In genomic region chr17:83545259-83545658, GRCm38 (mm10) we compare ENCODE assay signal across 8 mouse cellular contexts. TPM values are rescaled to one million over a fixed set of nuclear protein-coding genes. Genes with fewer than 3 reads are reported as not detected.
A peak's percentile ranks its signal among the peaks of the same experiment; 100 is the strongest.
DNase-seq lines count a peak whose midpoint lies in the region; ATAC-seq lines count a peak whose summit lies in the region.

No protein-coding gene starts in this region.

- peak overlapping the region in 1 of 2 experiments; percentile 47; a peak in 1 of 4 replicates for H3K4me3 ChIP-seq in heart, embryonic 14.5 days (ENCODE audit: control insufficient read depth in 1 of 2, insufficient read depth in 1 of 2, low read depth in 1 of 2, low read length in 2 of 2)
- no peak overlapping the region for H3K4me3 ChIP-seq in embryonic facial prominence, embryonic 12.5 days
- no peak overlapping the region; the same call in 1 of the 2 replicates for H3K4me3 ChIP-seq in hindbrain, embryonic 14.5 days (replicated peaks; ENCODE audit: low read length)
- no peak overlapping the region for H3K4me3 ChIP-seq in midbrain, embryonic 11.5 days (ENCODE audit: low read depth, low read length)

- H3K9me3 ChIP-seq in heart, embryonic 14.5 days (ENCODE audit: control insufficient read depth, low read length): no peaks in the 10 kb centered on the region
- no peaks in the 10 kb centered on the region for H3K9me3 ChIP-seq in embryonic facial prominence, embryonic 12.5 days
- no peaks in the 10 kb centered on the region for H3K9me3 ChIP-seq in hindbrain, embryonic 14.5 days (ENCODE audit: control insufficient read depth, low read length)
- H3K9me3 ChIP-seq in midbrain, embryonic 11.5 days (ENCODE audit: control insufficient read depth, low read length): no peaks in the 10 kb centered on the region

- 74% methylated on average over 6 of the region's 6 CpGs for WGBS in heart, embryonic 14.5 days
- WGBS in embryonic facial prominence, embryonic 12.5 days: 79% methylated on average over 6 of the region's 6 CpGs
- 70% methylated on average over 6 of the region's 6 CpGs for WGBS in hindbrain, embryonic 14.5 days
- WGBS in midbrain, embryonic 11.5 days: 77% methylated on average over 6 of the region's 6 CpGs

- H3K36me3 ChIP-seq in heart, embryonic 14.5 days (ENCODE audit: control insufficient read depth, insufficient read depth, low read length): no peaks in the 10 kb centered on the region
- no peaks in the 10 kb centered on the region for H3K36me3 ChIP-seq in embryonic facial prominence, embryonic 12.5 days
- H3K36me3 ChIP-seq in hindbrain, embryonic 14.5 days (replicated peaks; ENCODE audit: control insufficient read depth, insufficient read depth): no peaks in the 10 kb centered on the region
- no peaks in the 10 kb centered on the region for H3K36me3 ChIP-seq in midbrain, embryonic 11.5 days (ENCODE audit: control insufficient read depth, insufficient read depth, low read length)

- DNase-seq in heart, adult 18-20 months: no peak
- no peak for DNase-seq in hindbrain, embryonic 14.5 days (ENCODE audit: low spot score)
- DNase-seq in midbrain, embryonic 11.5 days (ENCODE audit: low spot score, missing footprints): no peak
- no peak for DNase-seq in spleen, postnatal 4 days (ENCODE audit: low spot score in 2 of 2)
- DNase-seq in frontal cortex, postnatal 14 days (ENCODE audit: low spot score in 2 of 2): no peak
- no peak for DNase-seq in left cerebral cortex, postnatal 4 days

- peaks cover 19% of the 10 kb centered on the region for H3K27me3 ChIP-seq in heart, embryonic 14.5 days (ENCODE audit: control insufficient read depth, insufficient read depth, low read length)
- H3K27me3 ChIP-seq in embryonic facial prominence, embryonic 12.5 days: peaks cover 47% of the 10 kb centered on the region
- 0 out of 2 replicates have a peak, but pooled peaks cover 3% of the 10 kb centered on the region for H3K27me3 ChIP-seq in hindbrain, embryonic 14.5 days (ENCODE audit: control insufficient read depth, insufficient read depth, low read length)
- H3K27me3 ChIP-seq in midbrain, embryonic 11.5 days (ENCODE audit: control insufficient read depth, insufficient read depth, low read length): peaks cover 21% of the 10 kb centered on the region

- peaks cover 3 to 11% of the 10 kb centered on the region in 2 experiments; a peak in 1 of 4 replicates for H3K4me1 ChIP-seq in heart, embryonic 14.5 days (ENCODE audit: control insufficient read depth in 2 of 2, insufficient read depth in 2 of 2, low read length in 2 of 2)
- peaks cover 9% of the 10 kb centered on the region; the same call in 1 of the 2 replicates for H3K4me1 ChIP-seq in embryonic facial prominence, embryonic 12.5 days
- peaks cover 30% of the 10 kb centered on the region for H3K4me1 ChIP-seq in hindbrain, embryonic 14.5 days (replicated peaks; ENCODE audit: control insufficient read depth, insufficient read depth, low read length)
- peaks cover 10% of the 10 kb centered on the region for H3K4me1 ChIP-seq in midbrain, embryonic 11.5 days (ENCODE audit: control insufficient read depth, insufficient read depth, low read length)

- intact Hi-C loops in left cerebral cortex, postnatal 4 days (cut with DNase I): no loop called here

- ATAC-seq in heart, embryonic 14.5 days (ENCODE audit: insufficient number of reproducible peaks, insufficient read depth, low FRiP score, low read depth): no peak
- no peak for ATAC-seq in embryonic facial prominence, embryonic 12.5 days (ENCODE audit: insufficient number of reproducible peaks, insufficient read depth, low FRiP score, low TSS enrichment)
- ATAC-seq in hindbrain, embryonic 14.5 days (ENCODE audit: low FRiP score): no peak
- ATAC-seq in midbrain, embryonic 11.5 days (ENCODE audit: low FRiP score): no peak

- peak overlapping the region; percentile 69 for H3K4me2 ChIP-seq in heart, embryonic 14.5 days (ENCODE audit: low read length)
- H3K4me2 ChIP-seq in embryonic facial prominence, embryonic 12.5 days (replicated peaks): peak overlapping the region; percentile 40; the same call in 1 of the 2 replicates
- H3K4me2 ChIP-seq in hindbrain, embryonic 14.5 days (replicated peaks): peak overlapping the region; percentile 51
- H3K4me2 ChIP-seq in midbrain, embryonic 11.5 days: peak overlapping the region; percentile 43

- no peak overlapping the region for H3K27ac ChIP-seq in heart, embryonic 14.5 days (replicated peaks in 1 of 2; ENCODE audit: control insufficient read depth in 1 of 2, insufficient read depth in 1 of 2, low read depth in 2 of 2, low read length in 2 of 2)
- H3K27ac ChIP-seq in embryonic facial prominence, embryonic 12.5 days: no peak overlapping the region
- peak overlapping the region; percentile 49; the same call in 1 of the 2 replicates for H3K27ac ChIP-seq in hindbrain, embryonic 14.5 days
- H3K27ac ChIP-seq in midbrain, embryonic 11.5 days (ENCODE audit: low read depth, low read length): no peak overlapping the region

- H3K9ac ChIP-seq in heart, embryonic 14.5 days (ENCODE audit: low read length): no peak overlapping the region
- no peak overlapping the region for H3K9ac ChIP-seq in embryonic facial prominence, embryonic 12.5 days
- H3K9ac ChIP-seq in hindbrain, embryonic 14.5 days: peak overlapping the region; percentile 32; the same call in 1 of the 2 replicates
- no peak overlapping the region for H3K9ac ChIP-seq in midbrain, embryonic 11.5 days (ENCODE audit: low read length)

RNA-seq across cellular contexts. Expression of gene Cox7a2l, which starts 28.1 kb away (rescaled TPM):
- 251 and 261 TPM in 2 replicates for polyA plus RNA-seq in heart, embryonic 14.5 days (2014; fragmentation: Nextera tagmentation; extraction: Ambion mirVana)
- 100 to 1,000 TPM; 309 to 336 TPM for total RNA-seq in heart, adult 18-20 months (2021)
- polyA plus RNA-seq in embryonic facial prominence, embryonic 12.5 days (2016; fragmentation: Nextera tagmentation; extraction: Ambion mirVana): 136 and 141 TPM in 2 replicates
- 204 and 206 TPM in 2 replicates for polyA plus RNA-seq in hindbrain, embryonic 14.5 days (2014; fragmentation: Nextera tagmentation; extraction: Ambion mirVana)
- 174 and 182 TPM in 2 replicates for polyA plus RNA-seq in midbrain, embryonic 11.5 days (2014; fragmentation: Nextera tagmentation; extraction: Ambion mirVana)
- 100 to 1,000 TPM; 158 TPM for total RNA-seq in left cerebral cortex, postnatal 4 days (2021)
